Mouse (Mus musculus): ENCODE results near the gene Tm4sf5. TPM values are rescaled to one million over a fixed set of nuclear protein-coding genes. Genes with fewer than 3 reads are reported as not detected.
A peak's percentile ranks its signal among the peaks of the same experiment; 100 is the strongest.
"Not testable (repeated sequence)": the region's sequence is repeated elsewhere in the genome, so short reads cannot be mapped to it uniquely, and the experiment has no call there.

Tm4sf5 gene
- polyA plus RNA-seq, 1 experiment from 2014 or later, result 0.69 TPM

DNA sequence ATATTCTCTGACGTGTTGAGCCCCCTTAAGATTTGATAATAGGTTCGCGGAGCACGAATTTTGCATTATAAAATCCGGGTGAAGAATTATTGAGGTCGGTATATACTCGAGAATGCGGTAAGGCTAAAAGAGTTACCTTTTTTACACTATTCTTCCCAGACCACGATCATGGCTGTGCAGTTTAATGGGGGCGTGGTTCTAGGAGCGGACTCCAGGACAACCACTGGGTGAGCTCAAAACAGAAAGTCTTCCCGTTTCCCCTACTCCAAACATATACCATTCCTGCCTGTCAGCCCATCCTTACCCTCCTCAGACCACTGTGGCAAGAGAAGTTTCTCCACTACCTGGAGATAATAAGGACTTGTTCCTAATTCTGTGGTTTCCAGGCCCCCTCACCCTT is 20.7 kb downstream of the Tm4sf5 start:
- no peak for ATAC-seq (ENCODE audit: insufficient number of reproducible peaks, insufficient read depth, low FRiP score, low TSS enrichment, low read depth)
- Histone ChIP-seq H3K36me3 (peaks cover 33% of the 10 kb centered on the region), H3K27me3 (peaks cover 1% of the 10 kb centered on the region), H3K4me2 (peak overlapping the region; percentile 80), H3K9ac (peak overlapping the region; percentile 78), H3K4me3 (peak overlapping the region; percentile 70), H3K27ac (no peak overlapping the region; the same call in 1 of the 2 replicates), H3K4me1 (peaks cover 10% of the 10 kb centered on the region), H3K9me3 (no peaks in the 10 kb centered on the region)
- WGBS, result under 1% methylated on average over 12 of the region's 12 CpGs

GRCm38 (mm10) chr11:70526211-70526610 is 21.2 kb downstream of the Tm4sf5 start:
- Histone ChIP-seq H3K9me3 (no peaks in the 10 kb centered on the region), H3K9ac (peak overlapping the region; percentile 78)
- 88% methylated on average over 12 of the region's 12 CpGs for WGBS

DNA sequence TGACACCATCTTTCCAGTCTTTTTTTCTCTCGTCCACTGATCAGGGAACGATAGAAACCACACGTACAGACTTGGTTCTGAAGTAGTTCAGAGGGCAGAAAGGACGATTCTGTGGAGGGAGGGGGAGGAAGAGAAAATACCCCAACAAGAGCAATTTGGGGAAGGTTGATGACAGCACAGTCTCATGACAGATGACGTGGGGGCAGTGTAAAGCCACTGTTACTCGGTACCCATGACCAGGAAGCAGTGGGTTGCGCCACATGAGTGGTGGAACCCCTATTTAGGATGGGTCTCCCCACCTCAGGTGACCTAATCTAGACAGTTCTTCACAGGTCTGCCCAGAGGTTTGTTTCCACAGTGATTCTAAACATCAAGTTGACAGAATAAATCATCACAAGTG is 23.6 kb downstream of the Tm4sf5 start:
- 92% methylated on average over 7 of the region's 7 CpGs for WGBS
- Histone ChIP-seq H3K4me3 (no peak overlapping the region), H3K27ac (no peak overlapping the region), H3K4me1 (peaks cover 10% of the 10 kb centered on the region), H3K9me3 (no peaks in the 10 kb centered on the region), H3K27me3 (no peaks in the 10 kb centered on the region), H3K9ac (no peak overlapping the region), H3K4me2 (no peak overlapping the region), H3K36me3 (peaks cover 33% of the 10 kb centered on the region)
- ATAC-seq (ENCODE audit: insufficient number of reproducible peaks, insufficient read depth, low FRiP score, low TSS enrichment, low read depth), result no peak

More at GRCm38 (mm10) chr11:70526211-70526610, 21.2 kb downstream of the Tm4sf5 start:
- Histone ChIP-seq H3K27ac (no peak overlapping the region), H3K4me1 (peaks cover 10% of the 10 kb centered on the region), H3K27me3 (no peaks in the 10 kb centered on the region), H3K4me2 (peak overlapping the region; percentile 80), H3K4me3 (peak overlapping the region; percentile 70), H3K36me3 (peaks cover 33% of the 10 kb centered on the region)
- ATAC-seq (ENCODE audit: insufficient number of reproducible peaks, insufficient read depth, low FRiP score, low TSS enrichment, low read depth), result no peak

DNA sequence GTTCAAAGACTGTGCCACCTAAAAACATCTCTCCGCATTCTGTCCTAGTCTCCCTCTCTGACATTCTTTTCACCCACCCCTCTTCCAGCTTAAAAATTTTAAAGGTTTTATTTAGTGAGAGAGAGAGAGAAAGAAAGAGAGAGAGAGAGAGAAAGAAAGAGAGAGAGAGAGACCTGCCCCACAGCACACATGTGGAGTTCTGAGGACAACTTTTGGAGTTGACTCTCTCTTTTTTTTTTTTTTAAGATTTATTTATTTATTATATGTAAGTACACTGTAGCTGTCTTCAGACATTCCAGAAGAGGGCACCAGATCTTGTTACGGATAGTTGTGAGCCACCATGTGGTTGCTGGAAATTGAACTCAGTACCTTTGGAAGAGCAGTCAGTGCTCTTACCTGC is 26.0 kb downstream of the Tm4sf5 start:
- H3K36me3 ChIP-seq, result peaks cover 32% of the 10 kb centered on the region
- not testable (repeated sequence) for H3K4me3 ChIP-seq; H3K27me3 ChIP-seq; H3K27ac ChIP-seq; H3K4me2 ChIP-seq; ATAC-seq (ENCODE audit: insufficient number of reproducible peaks, insufficient read depth, low FRiP score, low TSS enrichment, low read depth); H3K4me1 ChIP-seq; H3K9ac ChIP-seq; H3K9me3 ChIP-seq
- 80% methylated on average over 2 of the region's 2 CpGs for WGBS

DNA sequence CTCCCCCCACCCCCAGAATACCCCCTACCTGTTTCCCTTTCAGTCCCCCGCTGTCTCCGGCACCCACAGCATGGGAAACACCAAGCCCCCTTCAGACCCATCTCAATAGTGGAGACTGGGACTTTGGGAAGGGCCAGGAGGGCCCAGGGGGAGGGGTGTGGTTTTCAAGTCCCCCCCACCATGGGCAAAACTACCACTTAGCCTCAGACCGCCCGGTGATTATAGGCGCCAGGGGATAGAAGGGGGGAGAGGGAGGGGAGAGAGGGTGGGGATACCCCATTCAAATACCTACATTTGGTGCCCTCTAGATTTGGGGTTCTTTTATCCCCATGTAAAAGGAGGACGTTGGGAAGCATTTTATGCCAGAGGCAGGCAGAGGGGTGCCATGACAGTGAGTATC is 27.8 kb downstream of the Tm4sf5 start, which contains the start of gene Gm40193:
Gene Gm40193 (minus strand): TSS at position 101 of the 400 bp plus-strand sequence.
- no peaks in the 10 kb centered on the region for H3K4me1 ChIP-seq
- WGBS, result 79% methylated on average over 6 of the region's 6 CpGs
- H3K27me3 ChIP-seq, result no peaks in the 10 kb centered on the region
- no peak within 1 kb of the TSS for H3K4me3 ChIP-seq
- H3K9ac ChIP-seq, result no peak within 1 kb of the TSS
- peaks cover 14% of the 10 kb centered on the region for H3K36me3 ChIP-seq
- H3K27ac ChIP-seq, result no peak within 1 kb of the TSS
- no peak within 1 kb of the TSS for H3K4me2 ChIP-seq
- H3K9me3 ChIP-seq, result no peaks in the 10 kb centered on the region
- ATAC-seq (ENCODE audit: insufficient number of reproducible peaks, insufficient read depth, low FRiP score, low TSS enrichment, low read depth), result no peak

DNA sequence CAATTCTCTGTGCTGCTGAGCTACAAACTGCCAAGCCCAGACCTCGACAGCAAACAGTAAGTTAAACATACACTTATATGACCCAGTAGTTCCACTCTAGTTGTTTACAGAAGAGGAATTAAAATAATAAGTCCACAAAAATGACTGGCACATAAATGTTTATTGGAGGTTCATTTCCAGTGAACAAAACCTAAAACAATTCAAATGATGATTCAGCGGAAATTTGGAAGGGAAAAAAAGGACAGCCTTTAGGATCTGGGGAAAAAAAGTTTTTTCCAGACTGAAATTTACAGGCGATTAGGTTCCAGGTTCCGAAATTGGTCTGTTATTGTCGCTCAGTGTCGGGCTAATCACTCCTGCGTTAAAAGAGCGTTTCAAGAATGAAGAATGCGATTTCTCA is 34.4 kb downstream of the Tm4sf5 start:
- Histone ChIP-seq H3K4me3 (peak overlapping the region; percentile 67), H3K9me3 (no peaks in the 10 kb centered on the region), H3K9ac (peak overlapping the region; percentile 78), H3K4me1 (peaks cover 12% of the 10 kb centered on the region; the same call in 1 of the 2 replicates), H3K27me3 (peaks cover 41% of the 10 kb centered on the region), H3K27ac (no peak overlapping the region), H3K4me2 (peak overlapping the region; percentile 92), H3K36me3 (no peaks in the 10 kb centered on the region)
- no peak for ATAC-seq (ENCODE audit: insufficient number of reproducible peaks, insufficient read depth, low FRiP score, low TSS enrichment, low read depth)
- 17% methylated on average over 9 of the region's 9 CpGs for WGBS

GRCm38 (mm10) chr11:70539877-70540587 is 35.0 kb downstream of the Tm4sf5 start, which contains the start of gene Pld2:
Gene Pld2 (plus strand): TSS chr11:70540064.
- peaks cover 12% of the 10 kb centered on the region; the same call in 1 of the 2 replicates for H3K4me1 ChIP-seq
- peak; percentile 85 for ATAC-seq (ENCODE audit: insufficient number of reproducible peaks, insufficient read depth, low FRiP score, low TSS enrichment, low read depth)
- under 1% methylated on average over 61 of the region's 65 CpGs for WGBS
- no peaks in the 10 kb centered on the region for H3K9me3 ChIP-seq
- no peaks in the 10 kb centered on the region for H3K36me3 ChIP-seq
- H3K27me3 ChIP-seq, result peaks cover 41% of the 10 kb centered on the region
- peak within 1 kb of the TSS; percentile 92 for H3K4me2 ChIP-seq
- peak within 1 kb of the TSS; percentile 78 for H3K9ac ChIP-seq
- H3K4me3 ChIP-seq, result peak within 1 kb of the TSS; percentile 67
- no peak within 1 kb of the TSS for H3K27ac ChIP-seq

DNA sequence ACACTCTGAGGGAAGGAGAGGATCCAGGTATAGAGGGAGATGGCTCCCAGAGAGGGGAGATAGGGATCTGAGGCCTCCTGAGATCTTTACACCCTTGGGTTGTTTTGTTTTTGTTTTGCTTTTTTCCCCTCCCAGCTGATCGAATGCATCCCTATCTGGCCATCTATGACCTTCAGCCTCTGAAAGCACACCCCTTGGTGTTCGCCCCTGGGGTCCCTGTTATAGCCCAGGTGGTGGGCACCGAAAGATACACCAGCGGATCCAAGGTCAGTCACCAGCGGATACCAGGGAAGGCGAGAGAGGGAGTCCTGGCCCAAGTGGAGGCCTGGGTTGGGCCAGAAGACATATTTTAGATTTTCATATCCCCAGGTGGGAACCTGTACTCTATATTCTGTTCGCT is 35.9 kb downstream of the Tm4sf5 start:
- H3K4me2 ChIP-seq, result peak overlapping the region; percentile 92
- H3K9me3 ChIP-seq, result no peaks in the 10 kb centered on the region
- H3K4me3 ChIP-seq, result peak overlapping the region; percentile 67
- H3K27me3 ChIP-seq, result peaks cover 41% of the 10 kb centered on the region
- H3K27ac ChIP-seq, result no peak overlapping the region
- H3K4me1 ChIP-seq, result peaks cover 12% of the 10 kb centered on the region; the same call in 1 of the 2 replicates
- ATAC-seq (ENCODE audit: insufficient number of reproducible peaks, insufficient read depth, low FRiP score, low TSS enrichment, low read depth), result no peak
- WGBS, result 84% methylated on average over 7 of the region's 7 CpGs
- peak overlapping the region; percentile 78; the same call in 1 of the 2 replicates for H3K9ac ChIP-seq
- H3K36me3 ChIP-seq, result no peaks in the 10 kb centered on the region

DNA sequence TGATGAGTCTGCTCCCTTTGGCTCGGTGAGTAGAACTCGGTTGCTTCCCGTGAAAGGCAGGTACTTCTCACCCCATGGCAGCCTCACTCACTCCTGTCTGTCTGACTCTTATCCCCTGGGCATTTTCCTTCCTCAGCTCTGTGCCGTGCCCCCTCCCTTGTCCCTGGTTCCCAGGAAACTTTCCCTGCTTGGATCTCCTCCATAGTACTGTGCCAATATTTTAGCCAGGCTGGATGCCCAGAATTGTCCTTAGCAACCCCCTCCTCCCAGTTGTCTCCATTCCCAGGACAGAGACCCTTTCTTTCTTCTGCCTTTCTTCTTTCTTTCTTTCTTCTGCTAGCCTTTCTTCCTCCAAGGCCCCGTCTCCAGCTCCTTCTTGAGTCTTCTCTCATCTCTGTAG is 36.4 kb downstream of the Tm4sf5 start:
- ATAC-seq (ENCODE audit: insufficient number of reproducible peaks, insufficient read depth, low FRiP score, low TSS enrichment, low read depth), result no peak
- Histone ChIP-seq H3K4me1 (peaks cover 12% of the 10 kb centered on the region; the same call in 1 of the 2 replicates), H3K4me3 (no peak overlapping the region), H3K9me3 (no peaks in the 10 kb centered on the region), H3K27me3 (peaks cover 41% of the 10 kb centered on the region), H3K9ac (no peak overlapping the region), H3K36me3 (no peaks in the 10 kb centered on the region), H3K27ac (no peak overlapping the region), H3K4me2 (0 out of 2 replicates have a peak overlapping the region, but pooled peaks have one; percentile 92)
- 73% methylated on average over 5 of the region's 5 CpGs for WGBS

DNA sequence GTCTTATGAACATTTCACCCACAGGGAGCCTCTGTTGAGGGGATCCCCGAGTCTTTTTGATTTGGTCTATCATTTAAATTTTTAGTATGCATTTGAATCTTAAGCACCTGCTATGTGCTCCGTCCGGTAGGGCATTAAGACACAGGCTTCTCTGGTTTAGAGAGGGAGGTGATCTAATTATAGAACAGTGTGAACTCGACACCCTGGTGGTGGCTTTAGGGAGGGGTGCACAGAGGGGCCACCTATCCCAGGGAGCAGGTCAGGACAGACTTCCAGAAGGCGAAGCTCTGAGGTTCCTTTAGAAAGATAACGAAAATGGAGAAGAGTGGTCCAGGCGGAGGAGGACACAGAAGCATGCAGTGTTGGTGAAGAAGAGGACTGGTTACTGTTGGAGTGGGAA is 39.5 kb downstream of the Tm4sf5 start:
- Histone ChIP-seq H3K9me3 (no peaks in the 10 kb centered on the region), H3K4me2 (no peak overlapping the region), H3K4me3 (no peak overlapping the region), H3K9ac (no peak overlapping the region), H3K36me3 (no peaks in the 10 kb centered on the region), H3K27me3 (peaks cover 33% of the 10 kb centered on the region), H3K4me1 (peaks cover 12% of the 10 kb centered on the region; the same call in 1 of the 2 replicates), H3K27ac (no peak overlapping the region)
- no peak for ATAC-seq (ENCODE audit: insufficient number of reproducible peaks, insufficient read depth, low FRiP score, low TSS enrichment, low read depth)
- WGBS, result 67% methylated on average over 7 of the region's 7 CpGs

DNA sequence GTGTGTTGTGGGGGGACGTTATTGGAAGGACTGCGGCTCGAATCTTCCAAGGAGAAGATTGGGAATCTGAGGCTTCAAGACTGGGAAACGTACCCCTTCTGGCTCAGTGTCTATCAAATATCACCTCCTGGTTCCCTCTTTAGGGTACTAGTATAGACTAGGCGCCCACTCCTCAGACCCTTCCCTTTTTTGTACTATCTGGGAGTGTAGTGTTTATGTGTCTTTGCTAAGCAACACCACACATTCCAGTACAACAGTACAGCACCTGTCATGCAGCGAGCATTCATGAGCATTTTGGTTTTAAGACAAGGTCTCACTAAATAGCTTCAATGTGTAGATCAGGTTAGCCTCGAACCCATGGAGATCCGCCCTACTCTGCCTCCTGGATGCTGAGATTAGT is 46.5 kb downstream of the Tm4sf5 start:
- no peak for ATAC-seq (ENCODE audit: insufficient number of reproducible peaks, insufficient read depth, low FRiP score, low TSS enrichment, low read depth)
- Histone ChIP-seq H3K9me3 (no peaks in the 10 kb centered on the region), H3K36me3 (no peaks in the 10 kb centered on the region), H3K4me2 (no peak overlapping the region), H3K27ac (no peak overlapping the region), H3K9ac (no peak overlapping the region), H3K4me1 (peaks cover 7% of the 10 kb centered on the region), H3K27me3 (no peaks in the 10 kb centered on the region), H3K4me3 (no peak overlapping the region)
- 85% methylated on average over 8 of the region's 8 CpGs for WGBS

GRCm38 (mm10) chr11:70553940-70554339 is 48.9 kb downstream of the Tm4sf5 start:
- Histone ChIP-seq H3K36me3 (no peaks in the 10 kb centered on the region), H3K4me1 (peaks cover 7% of the 10 kb centered on the region)
- 26% methylated on average over 7 of the region's 7 CpGs for WGBS

More at GRCm38 (mm10) chr11:70553940-70554339, 48.9 kb downstream of the Tm4sf5 start:
- Histone ChIP-seq H3K4me2 (no peak overlapping the region), H3K9me3 (no peaks in the 10 kb centered on the region), H3K4me3 (no peak overlapping the region), H3K27ac (no peak overlapping the region), H3K27me3 (no peaks in the 10 kb centered on the region), H3K9ac (0 out of 2 replicates have a peak overlapping the region, but pooled peaks have one; percentile 1)
- ATAC-seq (ENCODE audit: insufficient number of reproducible peaks, insufficient read depth, low FRiP score, low TSS enrichment, low read depth), result no peak
